Mouse (Mus musculus) adrenal gland, postnatal 10 days (tissue): ENCODE measurements around the gene Gm2012. TPM values are rescaled to one million over a fixed set of nuclear protein-coding genes. Genes with fewer than 3 reads are reported as not detected.
"Not testable (repeated sequence)": the region's sequence is repeated elsewhere in the genome, so short reads cannot be mapped to it uniquely, and the experiment has no call there.

ENCODE experiments used
- DNase-seq: peaks from one replicate; pipeline ENCODE4 v3.0.0; 2021; ENCODE audit warnings: mixed read lengths
- long read RNA-seq, 2 experiments: library from polyadenylated mRNA; stranded (forward); transcript quantifications; one replicate each; pipeline ENCODE4 v2.0.0; 2021
- microRNA-seq: library from miRNA; unstranded; fragments of <30 nt; microRNA quantifications from one replicate; pipeline ENCODE4 v1.2.0, GENCODE M21; 2021
- total RNA-seq, 2 experiments: library from RNA; stranded (reverse); gene quantifications; 2 replicates each; pipeline ENCODE4 v1.2.3; 2021

Gm2012 gene
- total RNA-seq: not detected
- long read RNA-seq, experiment 1: 0 reads
- long read RNA-seq, experiment 2: 0 reads

GRCm38 (mm10) chrX:26231255-26231654 is at the start of gene Gm2012:
Gene Gm2012 (minus strand): TSS chrX:26231355.
- not testable (repeated sequence) for DNase-seq

DNA sequence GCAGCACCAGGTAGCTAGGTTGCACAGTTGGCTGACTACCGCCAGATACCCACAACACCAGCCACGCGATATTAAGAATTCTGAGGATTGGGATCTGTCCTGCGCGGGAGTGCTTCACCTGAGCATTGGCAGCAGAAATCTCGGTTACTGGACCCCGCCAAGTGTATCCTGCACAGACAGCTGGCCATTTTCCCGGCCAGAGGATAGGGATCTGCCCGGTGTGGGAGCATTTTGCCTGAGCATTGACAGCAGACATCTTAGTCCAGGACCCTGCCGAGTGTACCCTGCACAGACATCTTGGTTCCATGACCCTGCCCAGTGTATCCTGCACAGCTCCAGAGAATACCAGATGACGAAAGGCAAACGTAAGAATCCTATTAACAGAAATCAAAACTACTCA is 72.0 kb downstream of the Gm2012 start:
- not testable (repeated sequence) for DNase-seq

Small RNAs within 50 kb of the gene (microRNA-seq; reads per million reads assigned to microRNA genes)
- gene Gm26302: not detected

Other genes with a start within 250 kb of the Gm2012 start
- not detected for gene Gm5168, start 180.3 kb downstream of the Gm2012 start, total RNA-seq
- not detected for gene Gm2030, start 78.7 kb upstream of the Gm2012 start, total RNA-seq